Mouse (Mus musculus) bone marrow macrophage, adult 2 months (primary cell): Measurements from ENCODE around the gene Kcna2. TPM values are rescaled to one million over a fixed set of nuclear protein-coding genes. Genes with fewer than 3 reads are reported as not detected.

Experiments
- H3K27ac ChIP-seq: 2 replicates; pipeline ENCODE4 v1.5.1; 2012; ENCODE audit warnings: low read depth, low read length; ENCODE audit not compliant: insufficient read depth
- H3K4me1 ChIP-seq: 2 replicates; pipeline ENCODE4 v1.6.1; 2012; ENCODE audit warnings: low read length; ENCODE audit not compliant: control insufficient read depth, insufficient read depth
- H3K4me3 ChIP-seq: 2 replicates; pipeline ENCODE4 v1.5.1; 2012; ENCODE audit warnings: mild to moderate bottlenecking, low read length, moderate library complexity; ENCODE audit not compliant: insufficient read depth
- CTCF ChIP-seq: IDR thresholded peaks from 2 replicates; pipeline ENCODE4 v1.5.1; 2012; ENCODE audit warnings: low read depth, mild to moderate bottlenecking, low read length, moderate library complexity
- POLR2A ChIP-seq: IDR thresholded peaks from 2 replicates; pipeline ENCODE4 v1.6.1; 2012; ENCODE audit warnings: mild to moderate bottlenecking, low read depth, low read length, borderline replicate concordance
- polyA plus RNA-seq: library from polyadenylated mRNA; stranded (reverse); fragments of >200 nt; gene quantifications from 2 replicates; pipeline ENCODE4 v1.2.4, GENCODE M21; 2012; ENCODE audit not compliant: missing spikeins, insufficient read depth, insufficient read length

Kcna2 gene
- polyA plus RNA-seq, 1 experiment = not detected

DNA sequence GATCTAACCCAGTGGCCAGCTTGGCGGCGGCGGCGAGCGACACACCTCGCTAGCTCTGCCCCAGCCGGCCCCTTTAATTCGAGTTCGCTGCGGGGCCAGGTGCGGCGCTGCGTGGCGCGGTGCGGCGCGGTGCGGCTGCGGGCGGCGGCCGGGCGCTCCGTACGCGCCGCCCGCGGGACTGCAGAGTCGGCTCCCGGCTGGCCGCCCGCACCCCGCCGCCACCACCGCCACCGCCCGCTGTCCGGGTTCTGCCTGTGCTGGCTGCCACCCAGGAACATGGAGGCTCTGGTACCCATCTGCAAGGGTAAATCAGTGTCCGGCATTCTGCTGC lies 475 bp downstream of the Kcna2 start:
- Histone ChIP-seq H3K4me1 (peaks cover 13% of the 10 kb centered on the region), H3K4me3 (peak overlapping the region; percentile 7; the same call in 1 of the 2 replicates)

DNA sequence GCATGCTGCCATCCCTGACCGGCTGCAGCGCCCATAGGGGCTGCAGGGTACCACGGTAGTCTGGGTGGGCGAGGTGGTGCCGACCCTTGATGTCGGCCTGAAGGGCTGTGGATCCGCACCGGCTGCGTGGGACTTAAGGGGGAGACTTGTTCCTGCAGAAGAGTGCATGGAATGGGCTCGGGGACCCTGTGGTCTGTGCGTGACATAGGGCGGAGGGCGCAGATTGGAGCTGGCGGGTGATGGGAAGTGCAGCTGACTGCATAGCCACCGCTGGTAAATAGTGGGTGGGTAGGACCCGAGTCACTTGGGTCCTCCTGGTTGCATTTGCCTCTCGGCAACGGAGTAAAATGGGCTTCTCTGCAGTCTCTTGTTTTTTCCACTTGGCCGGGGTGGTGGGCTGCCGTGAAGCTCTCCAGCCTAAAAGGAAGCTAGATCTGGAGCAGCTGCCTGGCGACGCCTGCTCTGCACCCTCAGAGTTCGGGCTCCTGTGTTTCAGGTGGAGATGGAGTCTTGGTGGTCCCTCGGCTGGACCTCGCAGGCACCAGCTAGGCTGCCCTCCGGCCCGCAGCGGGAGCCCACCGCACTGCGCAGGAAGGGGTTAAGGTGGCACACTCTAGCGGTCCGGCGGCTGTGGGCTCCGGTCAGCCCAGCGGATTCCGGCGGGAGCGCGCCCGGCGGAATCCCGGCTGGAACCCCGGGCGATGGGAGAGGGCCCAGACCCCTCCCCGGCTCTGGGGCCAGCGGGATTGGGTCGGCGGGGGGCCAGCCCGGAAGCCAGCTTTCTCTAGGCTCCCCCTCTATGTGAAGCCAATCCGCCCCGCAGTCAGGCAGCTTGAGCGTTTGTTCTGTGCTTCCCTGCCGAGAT lies 1.1 kb downstream of the Kcna2 start:
- H3K27ac ChIP-seq = no peak overlapping the region
- peaks cover 13% of the 10 kb centered on the region for H3K4me1 ChIP-seq
- TF ChIP-seq POLR2A = no peak
- no peak for TF ChIP-seq CTCF
- H3K4me3 ChIP-seq = peak overlapping the region; percentile 7; the same call in 1 of the 2 replicates

More for the DNA sequence above, 475 bp downstream of the Kcna2 start:
- TF ChIP-seq POLR2A (no peak), CTCF (no peak)
- no peak overlapping the region for H3K27ac ChIP-seq

DNA sequence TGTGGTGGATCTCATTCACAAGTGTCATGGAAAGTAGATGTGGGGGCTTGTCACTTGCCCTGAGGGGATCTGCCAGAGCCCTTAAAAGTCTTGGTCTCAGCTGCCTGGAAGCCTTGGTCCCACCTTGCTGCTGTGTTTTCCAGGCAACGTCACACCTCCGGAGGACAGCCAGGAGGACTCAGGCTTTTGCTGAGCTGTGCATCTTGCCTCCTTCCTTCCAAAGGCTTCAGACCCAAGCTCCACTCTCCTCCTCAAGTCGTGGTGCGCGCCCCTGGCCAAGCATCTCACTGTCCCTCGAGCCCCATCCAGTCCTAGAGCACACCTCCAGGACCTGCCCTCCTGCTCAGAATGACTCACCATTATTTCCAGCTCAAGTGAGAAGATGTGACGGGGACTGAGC lies 2.1 kb downstream of the Kcna2 start:
- H3K4me3 ChIP-seq = no peak overlapping the region
- TF ChIP-seq CTCF (no peak), POLR2A (no peak)
- no peak overlapping the region for H3K27ac ChIP-seq
- peaks cover 7% of the 10 kb centered on the region for H3K4me1 ChIP-seq

DNA sequence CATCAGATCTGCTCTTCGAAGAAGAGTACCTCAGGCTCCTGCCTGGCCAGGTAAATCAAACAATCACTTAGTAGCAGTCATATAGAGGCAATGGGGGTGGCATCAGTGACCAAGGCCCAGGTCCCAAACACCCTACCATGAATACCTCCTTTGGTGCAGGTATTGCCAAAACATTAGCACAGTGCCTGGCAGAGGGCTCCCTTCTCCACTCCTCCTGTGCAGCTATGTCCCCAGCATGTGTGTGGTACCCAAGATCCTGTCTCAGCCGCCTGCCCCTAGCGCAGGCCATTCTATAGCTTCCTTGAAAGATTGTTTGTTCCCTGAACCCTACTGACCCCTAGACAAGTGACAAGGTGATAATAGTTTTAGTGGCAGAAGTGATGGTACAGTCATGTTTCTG lies 2.5 kb downstream of the Kcna2 start:
- Histone ChIP-seq H3K4me1 (peaks cover 4% of the 10 kb centered on the region), H3K27ac (no peak overlapping the region), H3K4me3 (no peak overlapping the region)
- no peak for TF ChIP-seq POLR2A
- no peak for TF ChIP-seq CTCF

DNA sequence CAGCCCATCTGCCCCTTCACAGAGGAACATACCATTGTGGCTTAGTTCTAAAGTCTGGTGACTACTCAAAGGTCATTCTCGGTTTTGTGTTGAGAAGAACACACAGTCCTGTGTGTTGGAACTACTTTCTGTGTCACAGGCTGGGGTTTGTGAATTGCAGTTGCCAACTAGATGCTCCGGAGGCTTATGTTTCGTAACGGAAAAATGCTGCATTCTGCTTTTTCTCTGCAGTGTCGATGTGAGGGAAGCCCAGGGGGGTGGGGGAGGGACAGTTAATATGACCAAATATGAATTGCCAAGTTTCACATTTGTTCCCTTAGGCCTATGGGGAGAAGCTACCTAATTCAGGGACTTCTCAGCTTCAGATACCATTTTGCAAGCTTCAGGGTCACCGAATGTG lies 5.0 kb downstream of the Kcna2 start:
- Histone ChIP-seq H3K27ac (no peak overlapping the region), H3K4me3 (no peak overlapping the region), H3K4me1 (no peaks in the 10 kb centered on the region)
- TF ChIP-seq POLR2A (no peak), CTCF (no peak)

DNA sequence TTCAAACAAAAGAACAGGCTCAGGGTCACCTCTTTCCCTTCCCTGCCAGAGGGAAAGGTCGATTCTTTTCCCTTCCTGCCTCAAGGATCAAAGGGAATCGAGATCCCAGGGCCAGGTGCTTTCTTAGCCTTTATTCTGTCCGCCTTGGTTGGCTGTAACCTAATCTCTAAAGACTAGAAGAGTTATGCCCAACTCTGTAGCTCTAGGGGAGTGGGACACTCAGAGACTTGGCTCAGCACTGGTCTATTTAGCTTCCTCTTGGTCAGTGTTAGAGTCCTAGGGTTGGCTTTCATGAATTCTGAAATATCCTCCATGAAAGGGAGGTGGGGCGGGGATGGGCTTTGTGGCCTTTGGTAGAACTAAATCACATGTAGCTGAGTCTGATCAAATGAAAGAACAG lies 11.6 kb downstream of the Kcna2 start:
- Histone ChIP-seq H3K27ac (no peak overlapping the region), H3K4me1 (no peaks in the 10 kb centered on the region), H3K4me3 (no peak overlapping the region)
- TF ChIP-seq POLR2A = no peak
- TF ChIP-seq CTCF = no peak

DNA sequence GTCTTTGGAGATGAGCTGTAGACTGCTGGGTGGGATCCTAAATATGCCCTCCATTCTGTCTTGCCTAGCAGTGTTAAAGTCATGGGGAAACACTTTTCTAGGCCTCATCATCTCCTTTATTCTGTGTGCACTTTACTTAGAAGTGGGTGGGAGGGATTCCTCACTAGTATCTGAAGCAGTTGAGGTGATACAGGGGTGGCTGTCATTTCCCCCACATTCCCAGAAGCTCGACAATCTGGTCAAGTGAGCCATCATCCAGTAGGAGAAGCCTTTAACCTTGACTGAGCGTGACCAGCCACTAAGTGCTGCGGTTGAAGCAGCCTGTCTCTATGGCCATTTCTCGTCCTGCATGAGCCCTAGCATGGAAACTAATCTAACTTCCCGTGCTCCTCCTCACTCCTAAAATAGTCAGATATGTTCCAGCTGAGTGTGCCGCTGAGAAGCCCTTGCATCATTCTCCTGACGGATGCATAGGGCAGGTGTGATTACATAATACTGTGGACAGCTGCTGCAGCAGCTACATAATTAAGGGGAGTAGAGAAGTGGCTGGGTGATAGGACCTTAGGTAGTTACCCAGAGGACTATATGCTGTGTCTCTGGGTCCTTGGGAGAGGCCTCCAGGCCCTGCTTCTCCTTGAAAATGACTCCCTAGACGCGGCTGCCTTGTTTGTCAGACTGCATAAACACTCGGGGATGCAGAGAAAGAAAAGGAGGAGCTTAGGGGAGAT lies 12.2 kb downstream of the Kcna2 start:
- H3K4me1 ChIP-seq = no peaks in the 10 kb centered on the region
- no peak overlapping the region for H3K4me3 ChIP-seq
- no peak for TF ChIP-seq POLR2A
- TF ChIP-seq CTCF = no peak
- H3K27ac ChIP-seq = no peak overlapping the region

DNA sequence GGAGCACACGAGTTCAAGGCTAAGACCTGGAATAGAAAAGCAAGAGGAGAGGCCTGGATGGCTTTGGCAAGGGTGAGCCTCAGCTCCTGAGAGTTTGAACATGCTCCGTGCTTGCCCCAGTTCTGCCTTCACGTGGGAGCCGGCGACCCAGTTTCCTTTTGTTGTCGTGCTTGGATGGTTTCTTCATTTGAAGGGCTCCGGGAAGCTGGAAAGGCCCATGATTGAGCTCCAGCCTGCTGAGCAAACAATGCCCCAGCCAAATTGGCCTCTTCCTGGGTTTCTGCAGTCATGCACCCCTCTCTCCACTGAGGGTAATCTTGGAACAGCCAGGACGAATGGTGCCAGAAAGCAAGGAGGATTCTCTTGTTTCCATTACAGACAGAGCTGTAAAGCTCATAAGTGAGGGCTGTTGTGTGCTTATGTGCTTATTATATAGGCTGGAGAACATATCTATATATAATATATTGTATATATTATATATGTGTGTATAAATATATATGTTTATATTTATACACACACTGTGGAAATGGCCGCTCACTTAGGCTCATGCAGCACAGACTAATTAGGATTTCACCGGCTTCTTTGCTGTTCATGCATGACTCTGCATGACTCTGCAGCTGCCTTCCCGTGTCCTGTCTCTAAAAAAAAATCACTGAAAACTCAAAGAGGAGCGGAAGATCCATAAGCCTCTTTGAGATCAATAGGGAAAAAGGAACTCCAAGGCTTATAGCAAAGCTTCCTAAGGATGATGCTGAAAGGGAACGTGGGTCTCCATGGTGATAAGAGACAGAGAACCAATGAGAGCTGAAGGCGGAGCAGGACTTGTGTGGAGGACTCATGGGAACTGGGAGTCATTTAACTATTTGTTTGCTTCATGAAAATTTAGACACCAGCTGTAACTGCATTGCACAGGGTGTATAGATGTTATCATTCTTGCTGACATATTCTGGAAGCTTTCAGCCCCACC lies 13.1 kb downstream of the Kcna2 start:
- no peaks in the 10 kb centered on the region for H3K4me1 ChIP-seq
- H3K4me3 ChIP-seq = no peak overlapping the region
- H3K27ac ChIP-seq = no peak overlapping the region
- no peak for TF ChIP-seq CTCF
- no peak for TF ChIP-seq POLR2A

DNA sequence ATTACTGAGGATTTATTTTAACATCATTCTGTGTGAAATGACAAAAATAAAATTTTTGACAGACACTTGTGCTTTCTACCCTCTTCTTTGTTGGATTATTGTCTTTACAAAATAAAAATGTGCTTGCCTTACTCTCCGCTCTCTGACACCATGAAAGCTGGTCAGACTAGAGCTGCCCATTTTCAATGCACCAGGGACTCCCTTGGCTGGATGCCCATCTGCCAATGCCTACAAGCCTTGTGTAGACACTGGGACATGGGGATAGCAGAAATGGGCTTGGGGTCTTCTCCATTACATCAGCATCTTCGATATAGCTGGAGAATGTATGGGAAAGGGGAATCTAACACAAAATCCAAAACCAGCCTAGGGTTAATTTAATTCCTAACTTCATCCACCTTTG lies 14.0 kb downstream of the Kcna2 start:
- Histone ChIP-seq H3K27ac (no peak overlapping the region), H3K4me1 (peaks cover 2% of the 10 kb centered on the region; the same call in 1 of the 2 replicates), H3K4me3 (no peak overlapping the region)
- TF ChIP-seq CTCF = no peak
- TF ChIP-seq POLR2A = no peak
